ENCODE assay signal across 8 mouse cellular contexts in the genomic region with DNA sequence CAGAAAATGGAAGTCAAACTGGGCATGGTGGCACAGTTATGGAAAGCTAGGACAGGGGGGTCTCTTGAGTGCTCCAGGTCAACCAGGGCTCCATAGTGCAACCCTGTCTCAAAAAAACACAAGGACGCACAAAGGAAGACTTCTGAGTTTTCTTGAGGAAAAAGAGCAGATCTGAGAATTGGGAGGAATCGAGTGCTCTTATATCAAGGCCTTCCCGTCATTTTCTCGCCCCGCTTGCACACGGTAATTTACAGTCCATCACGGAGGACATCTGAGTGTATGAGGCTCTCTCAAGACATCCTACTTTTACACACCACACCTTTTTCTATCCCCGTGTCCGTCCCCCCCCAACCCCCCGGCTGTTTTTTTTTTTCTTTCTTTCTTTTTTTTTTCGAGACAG. TPM values are rescaled to one million over a fixed set of nuclear protein-coding genes. Genes with fewer than 3 reads are reported as not detected.
DNase-seq lines count a peak whose midpoint lies in the region; ATAC-seq and TF ChIP-seq lines count a peak whose summit lies in the region.

No protein-coding gene starts in this region.

- H3K36me3 ChIP-seq in heart, embryonic 16.5 days (ENCODE audit: control insufficient read depth, insufficient read depth) = peaks cover 3% of the 10 kb centered on the region; the same call in 1 of the 2 replicates
- H3K36me3 ChIP-seq in G1E (replicated peaks) = peaks cover 23% of the 10 kb centered on the region
- H3K36me3 ChIP-seq in forebrain, embryonic 16.5 days (ENCODE audit: control insufficient read depth, insufficient read depth) = peaks cover 3% of the 10 kb centered on the region; the same call in 1 of the 2 replicates
- H3K36me3 ChIP-seq in midbrain, embryonic 12.5 days = peaks cover 7% of the 10 kb centered on the region; the same call in 1 of the 2 replicates

- TF ChIP-seq CTCF in G1E (IDR thresholded peaks at IDR 0.05; ENCODE audit: low read depth, low read length) = no peak

- ATAC-seq in heart, embryonic 16.5 days (replicated peaks; ENCODE audit: extremely low read depth, insufficient read depth, low FRiP score) = no peak
- no peak for ATAC-seq in G1E (ENCODE audit: extremely low read depth, insufficient number of reproducible peaks, low FRiP score, poor library complexity, severe bottlenecking)
- ATAC-seq in forebrain, embryonic 16.5 days = no peak
- no peak for ATAC-seq in midbrain, embryonic 12.5 days (ENCODE audit: low FRiP score, low read depth)

- no peak overlapping the region; the same call in 1 of the 2 replicates for H3K27ac ChIP-seq in heart, embryonic 16.5 days (ENCODE audit: low read length)
- H3K27ac ChIP-seq in forebrain, embryonic 16.5 days (ENCODE audit: low read length) = no peak overlapping the region
- 0 out of 2 replicates have a peak overlapping the region, but pooled peaks have one; percentile 94 for H3K27ac ChIP-seq in midbrain, embryonic 12.5 days (replicated peaks)

- DNase-seq in heart, postnatal 4 days = no peak
- DNase-seq in G1E (ENCODE audit: low spot score) = no peak
- no peak for DNase-seq in left cerebral cortex, postnatal 4 days
- no peak for DNase-seq in right cerebral cortex, postnatal 14 days
- DNase-seq in kidney, postnatal 25 days = no peak

- peak overlapping the region; percentile 99 for H3K9ac ChIP-seq in heart, embryonic 16.5 days (ENCODE audit: low read length)
- H3K9ac ChIP-seq in forebrain, embryonic 16.5 days (replicated peaks; ENCODE audit: low read depth, low read length) = peak overlapping the region; percentile 84; the same call in 1 of the 2 replicates
- H3K9ac ChIP-seq in midbrain, embryonic 12.5 days (replicated peaks) = peak overlapping the region; percentile 90; the same call in 1 of the 2 replicates

- no peaks in the 10 kb centered on the region for H3K9me3 ChIP-seq in heart, embryonic 16.5 days (replicated peaks; ENCODE audit: control insufficient read depth, low read length)
- H3K9me3 ChIP-seq in G1E (replicated peaks) = no peaks in the 10 kb centered on the region
- H3K9me3 ChIP-seq in forebrain, embryonic 16.5 days (ENCODE audit: control insufficient read depth, low read length) = no peaks in the 10 kb centered on the region
- H3K9me3 ChIP-seq in midbrain, embryonic 12.5 days = no peaks in the 10 kb centered on the region

- intact Hi-C loops in left cerebral cortex, postnatal 4 days (cut with DNase I) = no loop called here

- peak overlapping the region; percentile 75 for H3K4me2 ChIP-seq in heart, embryonic 16.5 days (ENCODE audit: low read depth, low read length)
- H3K4me2 ChIP-seq in forebrain, embryonic 16.5 days (ENCODE audit: low read length) = peak overlapping the region; percentile 50
- peak overlapping the region; percentile 82 for H3K4me2 ChIP-seq in midbrain, embryonic 12.5 days (replicated peaks)

- peak overlapping the region; percentile 89 for H3K4me3 ChIP-seq in heart, embryonic 16.5 days (ENCODE audit: low read length)
- peak overlapping the region; percentile 90 for H3K4me3 ChIP-seq in G1E (ENCODE audit: low read depth, low read length)
- peak overlapping the region; percentile 67 for H3K4me3 ChIP-seq in forebrain, embryonic 16.5 days (replicated peaks; ENCODE audit: low read length)
- peak overlapping the region; percentile 75 for H3K4me3 ChIP-seq in midbrain, embryonic 12.5 days

- H3K4me1 ChIP-seq in heart, embryonic 16.5 days (ENCODE audit: control insufficient read depth, insufficient read depth, low read length) = peaks cover 8% of the 10 kb centered on the region
- peaks cover 56% of the 10 kb centered on the region for H3K4me1 ChIP-seq in G1E (ENCODE audit: insufficient read depth, low read depth, low read length)
- peaks cover 9% of the 10 kb centered on the region for H3K4me1 ChIP-seq in forebrain, embryonic 16.5 days (replicated peaks; ENCODE audit: control insufficient read depth, insufficient read depth, low read length)
- peaks cover 11% of the 10 kb centered on the region for H3K4me1 ChIP-seq in midbrain, embryonic 12.5 days

- 51% methylated on average over 11 of the region's 11 CpGs for WGBS in heart, embryonic 16.5 days
- 67% methylated on average over 11 of the region's 11 CpGs for WGBS in forebrain, embryonic 16.5 days
- WGBS in midbrain, embryonic 12.5 days = 70% methylated on average over 11 of the region's 11 CpGs

- no peaks in the 10 kb centered on the region for H3K27me3 ChIP-seq in heart, embryonic 16.5 days (ENCODE audit: control insufficient read depth, insufficient read depth, low read length)
- H3K27me3 ChIP-seq in G1E (ENCODE audit: insufficient read depth, low read length) = peaks cover 3% of the 10 kb centered on the region; the same call in 1 of the 2 replicates
- H3K27me3 ChIP-seq in forebrain, embryonic 16.5 days (replicated peaks; ENCODE audit: control insufficient read depth, insufficient read depth, low read length) = no peaks in the 10 kb centered on the region
- H3K27me3 ChIP-seq in midbrain, embryonic 12.5 days = no peaks in the 10 kb centered on the region

RNA-seq across cellular contexts. Expression of a gene that starts 0.5 kb away (rescaled TPM):
- polyA plus RNA-seq in heart, embryonic 16.5 days (2015; fragmentation: Nextera tagmentation; extraction: Ambion mirVana) = 85.3 and 99.1 TPM in 2 replicates
- 10 to 100 TPM; 75.6 to 79.3 TPM for total RNA-seq in heart, postnatal 4 days (2021)
- total RNA-seq in G1E (2014; fragmentation: Nextera tagmentation) (66.0 and 68.2 TPM in 2 replicates), G1E (2017) (104 and 121 TPM in 2 replicates)
- polyA plus RNA-seq in G1E (2012) = 10.8 and 12.8 TPM in 2 replicates
- 74.3 and 79.7 TPM in 2 replicates for polyA plus RNA-seq in forebrain, embryonic 16.5 days (2015; fragmentation: Nextera tagmentation; extraction: Ambion mirVana)
- polyA plus RNA-seq in midbrain, embryonic 12.5 days (2016; fragmentation: Nextera tagmentation; extraction: Ambion mirVana) = 72.7 and 80.1 TPM in 2 replicates
- 10 to 100 TPM; 36.1 to 43.9 TPM for total RNA-seq in left cerebral cortex, postnatal 4 days (2021)

RNA-seq across cellular contexts. Expression of a gene that starts 22.6 kb away (rescaled TPM):
- 51.4 and 68.8 TPM in 2 replicates for polyA plus RNA-seq in heart, embryonic 16.5 days (2015; fragmentation: Nextera tagmentation; extraction: Ambion mirVana)
- 10 to 100 TPM; 55.0 to 55.7 TPM for total RNA-seq in heart, postnatal 4 days (2021)
- total RNA-seq in G1E (2014; fragmentation: Nextera tagmentation) (465 and 522 TPM in 2 replicates), G1E (2017) (182 and 249 TPM in 2 replicates)
- polyA plus RNA-seq in G1E (2012) = 555 and 575 TPM in 2 replicates
- 62.7 and 70.3 TPM in 2 replicates for polyA plus RNA-seq in forebrain, embryonic 16.5 days (2015; fragmentation: Nextera tagmentation; extraction: Ambion mirVana)
- 107 and 110 TPM in 2 replicates for polyA plus RNA-seq in midbrain, embryonic 12.5 days (2016; fragmentation: Nextera tagmentation; extraction: Ambion mirVana)
- total RNA-seq in left cerebral cortex, postnatal 4 days (2021) = 10 to 100 TPM; 80.8 to 85.6 TPM

RNA-seq across cellular contexts. Expression of a gene that starts 42.1 kb away (rescaled TPM):
- 37.3 and 42.0 TPM in 2 replicates for polyA plus RNA-seq in heart, embryonic 16.5 days (2015; fragmentation: Nextera tagmentation; extraction: Ambion mirVana)
- total RNA-seq in heart, postnatal 4 days (2021) = 10 to 100 TPM; 32.4 to 37.0 TPM
- 36.0 and 38.2 TPM in 2 replicates for total RNA-seq in G1E (2014; fragmentation: Nextera tagmentation)
- 21.2 and 26.4 TPM in 2 replicates for total RNA-seq in G1E (2017)
- polyA plus RNA-seq in G1E (2012) = 40.0 and 46.2 TPM in 2 replicates
- polyA plus RNA-seq in forebrain, embryonic 16.5 days (2015; fragmentation: Nextera tagmentation; extraction: Ambion mirVana) = 30.8 and 32.6 TPM in 2 replicates
- 31.4 and 35.4 TPM in 2 replicates for polyA plus RNA-seq in midbrain, embryonic 12.5 days (2016; fragmentation: Nextera tagmentation; extraction: Ambion mirVana)
- 10 to 100 TPM; 36.0 to 40.7 TPM for total RNA-seq in left cerebral cortex, postnatal 4 days (2021)
